Mouse (Mus musculus): Measurements from ENCODE around the gene Gm28710. TPM values are rescaled to one million over a fixed set of nuclear protein-coding genes. Genes with fewer than 3 reads are reported as not detected.

Gm28710 gene
- not detected in 2 replicates for polyA plus RNA-seq (2015; fragmentation: Nextera tagmentation; extraction: Ambion mirVana)

- Histone ChIP-seq H3K36me3 (no peaks in the 10 kb centered on the region), H3K27ac (no peak within 1 kb of the TSS), H3K4me1 (replicated peaks) (no peaks in the 10 kb centered on the region), H3K27me3 (no peaks in the 10 kb centered on the region), H3K4me2 (no peak within 1 kb of the TSS), H3K9ac (no peak within 1 kb of the TSS), H3K9me3 (replicated peaks) (no peaks in the 10 kb centered on the region), H3K4me3 (no peak within 1 kb of the TSS)
- WGBS, result 82% methylated on average over 4 of the region's 4 CpGs
- ATAC-seq (replicated peaks; ENCODE audit: insufficient number of reproducible peaks, insufficient read depth, low FRiP score, low read depth), result no peak
Measured at GRCm38 (mm10) chr5:16791243-16791860, at the start of gene Gm28710. Gene Gm28710 (plus strand): TSS chr5:16791810.

GRCm38 (mm10) chr5:16777176-16777575 lies 14.4 kb upstream of the Gm28710 start:
- Histone ChIP-seq H3K4me2 (no peak overlapping the region), H3K4me1 (replicated peaks) (no peaks in the 10 kb centered on the region), H3K27me3 (no peaks in the 10 kb centered on the region), H3K9me3 (replicated peaks) (no peaks in the 10 kb centered on the region), H3K4me3 (no peak overlapping the region), H3K36me3 (no peaks in the 10 kb centered on the region), H3K27ac (no peak overlapping the region), H3K9ac (no peak overlapping the region)
- no peak for ATAC-seq (replicated peaks; ENCODE audit: insufficient number of reproducible peaks, insufficient read depth, low FRiP score, low read depth)
- WGBS, result 67% methylated on average over 2 of the region's 2 CpGs

GRCm38 (mm10) chr5:16778610-16779172 lies 12.9 kb upstream of the Gm28710 start:
- H3K36me3 ChIP-seq, result no peaks in the 10 kb centered on the region
- 75% methylated on average over 6 of the region's 6 CpGs for WGBS
- no peak overlapping the region for H3K9ac ChIP-seq
- H3K4me1 ChIP-seq (replicated peaks), result no peaks in the 10 kb centered on the region
- no peak overlapping the region for H3K4me2 ChIP-seq
- H3K4me3 ChIP-seq, result no peak overlapping the region
- ATAC-seq (replicated peaks; ENCODE audit: insufficient number of reproducible peaks, insufficient read depth, low FRiP score, low read depth), result no peak
- H3K27ac ChIP-seq, result no peak overlapping the region
- no peaks in the 10 kb centered on the region for H3K27me3 ChIP-seq
- no peaks in the 10 kb centered on the region for H3K9me3 ChIP-seq (replicated peaks)

GRCm38 (mm10) chr5:16785627-16786026 lies 6.0 kb upstream of the Gm28710 start:
- H3K27ac ChIP-seq, result no peak overlapping the region
- H3K9ac ChIP-seq, result no peak overlapping the region
- no peaks in the 10 kb centered on the region for H3K27me3 ChIP-seq
- H3K4me2 ChIP-seq, result no peak overlapping the region
- 85% methylated on average over 4 of the region's 4 CpGs for WGBS
- no peak for ATAC-seq (replicated peaks; ENCODE audit: insufficient number of reproducible peaks, insufficient read depth, low FRiP score, low read depth)
- H3K4me1 ChIP-seq (replicated peaks), result no peaks in the 10 kb centered on the region
- H3K9me3 ChIP-seq (replicated peaks), result no peaks in the 10 kb centered on the region
- H3K36me3 ChIP-seq, result no peaks in the 10 kb centered on the region
- no peak overlapping the region for H3K4me3 ChIP-seq

GRCm38 (mm10) chr5:16794972-16795371 lies 3.4 kb downstream of the Gm28710 start:
- no peak overlapping the region for H3K9ac ChIP-seq
- no peaks in the 10 kb centered on the region for H3K4me1 ChIP-seq (replicated peaks)
- H3K4me3 ChIP-seq, result no peak overlapping the region
- no peaks in the 10 kb centered on the region for H3K9me3 ChIP-seq (replicated peaks)
- 61% methylated on average over 6 of the region's 6 CpGs for WGBS
- no peaks in the 10 kb centered on the region for H3K36me3 ChIP-seq
- no peak overlapping the region for H3K4me2 ChIP-seq
- H3K27ac ChIP-seq, result no peak overlapping the region
- ATAC-seq (replicated peaks; ENCODE audit: insufficient number of reproducible peaks, insufficient read depth, low FRiP score, low read depth), result no peak
- no peaks in the 10 kb centered on the region for H3K27me3 ChIP-seq

GRCm38 (mm10) chr5:16802726-16803125 lies 11.1 kb downstream of the Gm28710 start:
- no peak for ATAC-seq (replicated peaks; ENCODE audit: insufficient number of reproducible peaks, insufficient read depth, low FRiP score, low read depth)
- Histone ChIP-seq H3K4me2 (no peak overlapping the region), H3K9ac (no peak overlapping the region), H3K4me3 (no peak overlapping the region), H3K4me1 (replicated peaks) (no peaks in the 10 kb centered on the region), H3K27ac (no peak overlapping the region), H3K9me3 (replicated peaks) (no peaks in the 10 kb centered on the region), H3K36me3 (no peaks in the 10 kb centered on the region), H3K27me3 (no peaks in the 10 kb centered on the region)
- WGBS, result 74% methylated on average over 4 of the region's 4 CpGs

GRCm38 (mm10) chr5:16838991-16839390 lies 47.4 kb downstream of the Gm28710 start:
- no peak overlapping the region for H3K9ac ChIP-seq
- H3K4me3 ChIP-seq, result no peak overlapping the region
- no peak for ATAC-seq (replicated peaks; ENCODE audit: insufficient number of reproducible peaks, insufficient read depth, low FRiP score, low read depth)
- no peaks in the 10 kb centered on the region for H3K27me3 ChIP-seq
- no peak overlapping the region for H3K27ac ChIP-seq
- H3K4me2 ChIP-seq, result no peak overlapping the region
- no peaks in the 10 kb centered on the region for H3K9me3 ChIP-seq (replicated peaks)
- H3K36me3 ChIP-seq, result no peaks in the 10 kb centered on the region
- no peaks in the 10 kb centered on the region for H3K4me1 ChIP-seq (replicated peaks)

GRCm38 (mm10) chr5:16869309-16869915 lies 77.8 kb downstream of the Gm28710 start:
- Histone ChIP-seq H3K9me3 (replicated peaks) (no peaks in the 10 kb centered on the region), H3K27me3 (no peaks in the 10 kb centered on the region), H3K4me3 (no peak overlapping the region), H3K27ac (no peak overlapping the region), H3K36me3 (no peaks in the 10 kb centered on the region), H3K4me1 (replicated peaks) (no peaks in the 10 kb centered on the region), H3K9ac (no peak overlapping the region), H3K4me2 (no peak overlapping the region)
- 41% methylated on average over 2 of the region's 2 CpGs for WGBS
- ATAC-seq (replicated peaks; ENCODE audit: insufficient number of reproducible peaks, insufficient read depth, low FRiP score, low read depth), result no peak

- H3K4me1 ChIP-seq (replicated peaks), result no peaks in the 10 kb centered on the region
- no peak overlapping the region for H3K27ac ChIP-seq
- H3K36me3 ChIP-seq, result no peaks in the 10 kb centered on the region
- no peak overlapping the region for H3K9ac ChIP-seq
- 0% methylated on average over 1 of the region's 1 CpGs for WGBS
- H3K4me3 ChIP-seq, result no peak overlapping the region
- H3K9me3 ChIP-seq (replicated peaks), result no peaks in the 10 kb centered on the region
- ATAC-seq (replicated peaks; ENCODE audit: insufficient number of reproducible peaks, insufficient read depth, low FRiP score, low read depth), result no peak
- no peaks in the 10 kb centered on the region for H3K27me3 ChIP-seq
- no peak overlapping the region for H3K4me2 ChIP-seq
Measured at GRCm38 (mm10) chr5:16894161-16894560, 102.6 kb downstream of the Gm28710 start.

- no peaks in the 10 kb centered on the region for H3K36me3 ChIP-seq
- no peak overlapping the region for H3K27ac ChIP-seq
- no peak overlapping the region for H3K4me2 ChIP-seq
- no peaks in the 10 kb centered on the region for H3K4me1 ChIP-seq (replicated peaks)
- ATAC-seq (replicated peaks; ENCODE audit: insufficient number of reproducible peaks, insufficient read depth, low FRiP score, low read depth), result no peak
- H3K9me3 ChIP-seq (replicated peaks), result no peaks in the 10 kb centered on the region
- WGBS, result 82% methylated on average over 8 of the region's 8 CpGs
- H3K9ac ChIP-seq, result no peak overlapping the region
- H3K27me3 ChIP-seq, result no peaks in the 10 kb centered on the region
- no peak overlapping the region for H3K4me3 ChIP-seq
Measured at GRCm38 (mm10) chr5:16919791-16920190, 128.2 kb downstream of the Gm28710 start.

GRCm38 (mm10) chr5:16922473-16922872 lies 130.9 kb downstream of the Gm28710 start:
- Histone ChIP-seq H3K9me3 (replicated peaks) (no peaks in the 10 kb centered on the region), H3K27me3 (no peaks in the 10 kb centered on the region), H3K4me2 (no peak overlapping the region), H3K4me3 (no peak overlapping the region), H3K9ac (no peak overlapping the region), H3K36me3 (no peaks in the 10 kb centered on the region), H3K4me1 (replicated peaks) (no peaks in the 10 kb centered on the region), H3K27ac (no peak overlapping the region)
- WGBS, result 40% methylated on average over 1 of the region's 1 CpGs
- ATAC-seq (replicated peaks; ENCODE audit: insufficient number of reproducible peaks, insufficient read depth, low FRiP score, low read depth), result no peak
